Mouse (Mus musculus): ENCODE data around the gene Sik2.

Gene Sik2

GRCm38 (mm10) chr9:50867015-50867414, 141.9 kb downstream of the Sik2 start:
- no peak for DNase-seq (ENCODE audit: low read depth, low spot score)

- DNase-seq (ENCODE audit: low read depth, low spot score), result no peak
Observed at GRCm38 (mm10) chr9:50865803-50866202, 143.1 kb downstream of the Sik2 start.

- no peak for DNase-seq (ENCODE audit: low read depth, low spot score)
Observed at GRCm38 (mm10) chr9:50864877-50865276, 144.0 kb downstream of the Sik2 start.

- no peak for DNase-seq (ENCODE audit: low read depth, low spot score)
Observed at GRCm38 (mm10) chr9:50863824-50864223, 145.0 kb downstream of the Sik2 start.

- no peak for DNase-seq (ENCODE audit: low read depth, low spot score)
Observed at GRCm38 (mm10) chr9:50861119-50861839, 147.6 kb downstream of the Sik2 start.

GRCm38 (mm10) chr9:50858681-50859080, 150.2 kb downstream of the Sik2 start:
- DNase-seq (ENCODE audit: low read depth, low spot score), result no peak

GRCm38 (mm10) chr9:50857082-50857641, 151.7 kb downstream of the Sik2 start:
- DNase-seq (ENCODE audit: low read depth, low spot score), result peak; percentile 26

- DNase-seq (ENCODE audit: low read depth, low spot score), result peak; percentile 75
Observed at GRCm38 (mm10) chr9:50856341-50857081, 152.4 kb downstream of the Sik2 start.

GRCm38 (mm10) chr9:50855780-50856179, 153.1 kb downstream of the Sik2 start:
- DNase-seq (ENCODE audit: low read depth, low spot score), result no peak

- no peak for DNase-seq (ENCODE audit: low read depth, low spot score)
Observed at GRCm38 (mm10) chr9:50855133-50855766, 153.6 kb downstream of the Sik2 start.

GRCm38 (mm10) chr9:50854376-50854775, 154.5 kb downstream of the Sik2 start:
- no peak for DNase-seq (ENCODE audit: low read depth, low spot score)

GRCm38 (mm10) chr9:50852634-50853349, 156.1 kb downstream of the Sik2 start:
- no peak for DNase-seq (ENCODE audit: low read depth, low spot score)

GRCm38 (mm10) chr9:50850713-50851112, 158.2 kb downstream of the Sik2 start:
- DNase-seq (ENCODE audit: low read depth, low spot score), result no peak

GRCm38 (mm10) chr9:50850271-50850670, 158.6 kb downstream of the Sik2 start:
- DNase-seq (ENCODE audit: low read depth, low spot score), result no peak

- DNase-seq (ENCODE audit: low read depth, low spot score), result no peak
Observed at GRCm38 (mm10) chr9:50849755-50850154, 159.1 kb downstream of the Sik2 start.

- peak; percentile 91 for DNase-seq (ENCODE audit: low read depth, low spot score)
Observed at GRCm38 (mm10) chr9:50849249-50849648, 159.6 kb downstream of the Sik2 start.

GRCm38 (mm10) chr9:50848821-50849220, 160.1 kb downstream of the Sik2 start:
- DNase-seq (ENCODE audit: low read depth, low spot score), result no peak

GRCm38 (mm10) chr9:50847606-50848368, 161.1 kb downstream of the Sik2 start:
- no peak for DNase-seq (ENCODE audit: low read depth, low spot score)

- no peak for DNase-seq (ENCODE audit: low read depth, low spot score)
Observed at GRCm38 (mm10) chr9:50847133-50847532, 161.7 kb downstream of the Sik2 start.

GRCm38 (mm10) chr9:50845547-50845946, 163.3 kb downstream of the Sik2 start:
- no peak for DNase-seq (ENCODE audit: low read depth, low spot score)

GRCm38 (mm10) chr9:50845081-50845480, 163.8 kb downstream of the Sik2 start, which contains the start of gene Ppp2r1b:
Gene Ppp2r1b, plus strand, starts transcription at chr9:50845301.
- no peak for DNase-seq (ENCODE audit: low read depth, low spot score)
